Mouse (Mus musculus): ENCODE measurements around the gene Ralgps1. TPM values are rescaled to one million over a fixed set of nuclear protein-coding genes. Genes with fewer than 3 reads are reported as not detected.

The Ralgps1 gene
- total RNA-seq, 2 experiments from 2014 or later, result 56.8 to 59.2 TPM

- intact Hi-C loops (cut with DNase I), result loop anchor here (5.0 kb wide), 2 partner anchors 50 kb away; partner anchors contain the start of gene Angptl2
- no peak for DNase-seq (ENCODE audit: low spot score in 2 of 2)
These were observed 104.2 kb downstream of the Ralgps1 start for GRCm38 (mm10) chr2:33267075-33267474.

- intact Hi-C loops (cut with DNase I), result loop anchor here (5.0 kb wide), 2 partner anchors 48 to 52 kb away; partner anchors contain the start of gene Angptl2
These were observed 105.5 kb downstream of the Ralgps1 start for GRCm38 (mm10) chr2:33265793-33266192.

GRCm38 (mm10) chr2:33261475-33261874 is 109.8 kb downstream of the Ralgps1 start:
- DNase-seq (ENCODE audit: low spot score in 2 of 2), result no peak
- intact Hi-C loops (cut with DNase I), result no loop called here

More at GRCm38 (mm10) chr2:33265793-33266192, 105.5 kb downstream of the Ralgps1 start:
- DNase-seq (ENCODE audit: low spot score in 2 of 2), result peak in 1 of 2 experiments; percentile 76

- intact Hi-C loops (cut with DNase I), result no loop called here
- peak; percentile 67 to 90 for DNase-seq (ENCODE audit: low spot score in 2 of 2)
These were observed 110.5 kb downstream of the Ralgps1 start for GRCm38 (mm10) chr2:33260772-33261171.

GRCm38 (mm10) chr2:33256769-33257537 is 114.3 kb downstream of the Ralgps1 start:
- intact Hi-C loops (cut with DNase I), result no loop called here
- DNase-seq (ENCODE audit: low spot score in 2 of 2), result no peak

- DNase-seq (ENCODE audit: low spot score in 2 of 2), result no peak
- intact Hi-C loops (cut with DNase I), result no loop called here
These were observed 116.8 kb downstream of the Ralgps1 start for GRCm38 (mm10) chr2:33254318-33254985.

GRCm38 (mm10) chr2:33253572-33254190 is 117.6 kb downstream of the Ralgps1 start:
- intact Hi-C loops (cut with DNase I), result no loop called here

DNA sequence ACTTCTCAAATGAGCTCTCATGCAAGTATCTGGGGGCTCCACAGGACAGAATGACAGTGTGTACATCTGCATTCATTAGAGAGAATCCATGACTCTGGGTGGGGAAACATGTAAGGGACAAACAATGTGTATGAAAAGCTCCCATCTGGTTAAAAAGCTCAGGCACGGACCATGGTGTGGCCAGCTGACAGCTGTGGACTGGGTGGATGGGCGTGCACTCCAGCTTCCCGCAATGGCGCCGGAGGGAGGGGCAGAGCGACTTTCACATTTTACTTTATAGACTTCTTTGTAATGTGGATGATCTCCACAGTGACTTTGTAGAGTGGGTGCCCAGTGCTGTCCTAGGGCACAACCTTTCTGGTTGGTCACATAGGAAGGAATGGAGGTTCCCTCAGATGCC is 118.5 kb downstream of the Ralgps1 start:
- intact Hi-C loops (cut with DNase I), result no loop called here
- no peak for DNase-seq (ENCODE audit: low spot score in 2 of 2)

More at GRCm38 (mm10) chr2:33253572-33254190, 117.6 kb downstream of the Ralgps1 start:
- no peak for DNase-seq (ENCODE audit: low spot score in 2 of 2)

DNA sequence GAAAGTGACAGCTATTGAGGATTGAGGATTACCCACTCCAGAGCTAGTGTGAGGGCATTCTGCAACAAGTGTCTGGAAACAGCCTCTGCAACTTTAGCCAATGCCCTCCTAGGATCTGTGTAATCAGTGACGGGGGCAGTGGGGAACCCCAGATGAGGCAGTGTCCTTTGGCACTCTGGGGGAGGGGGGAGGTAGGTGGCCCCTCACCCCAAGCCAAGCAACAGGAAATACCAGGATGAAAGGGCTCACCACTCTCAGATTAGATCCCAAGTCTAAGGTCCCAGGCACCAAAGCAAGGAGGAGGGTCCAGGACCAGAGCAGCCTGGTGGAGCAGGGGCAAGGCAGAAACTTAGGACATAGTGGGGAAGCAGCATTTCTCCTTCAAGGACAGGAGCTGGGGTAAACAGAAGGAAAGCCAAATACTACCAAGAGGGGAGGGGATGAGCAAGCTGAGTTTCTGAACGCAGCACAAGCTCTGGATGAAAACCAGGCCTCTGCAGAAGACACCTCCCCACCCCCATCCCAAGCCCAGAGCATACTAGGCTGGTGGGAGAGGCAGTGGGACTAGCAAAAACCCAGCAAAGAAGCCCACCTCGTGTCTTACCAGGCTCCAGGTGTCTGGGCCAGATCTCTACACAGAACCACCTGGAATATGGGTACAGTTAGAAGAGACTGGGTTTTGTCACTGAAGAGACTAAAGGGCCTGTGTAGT is 121.2 kb downstream of the Ralgps1 start:
- intact Hi-C loops (cut with DNase I), result no loop called here
- no peak for DNase-seq (ENCODE audit: low spot score in 2 of 2)

DNA sequence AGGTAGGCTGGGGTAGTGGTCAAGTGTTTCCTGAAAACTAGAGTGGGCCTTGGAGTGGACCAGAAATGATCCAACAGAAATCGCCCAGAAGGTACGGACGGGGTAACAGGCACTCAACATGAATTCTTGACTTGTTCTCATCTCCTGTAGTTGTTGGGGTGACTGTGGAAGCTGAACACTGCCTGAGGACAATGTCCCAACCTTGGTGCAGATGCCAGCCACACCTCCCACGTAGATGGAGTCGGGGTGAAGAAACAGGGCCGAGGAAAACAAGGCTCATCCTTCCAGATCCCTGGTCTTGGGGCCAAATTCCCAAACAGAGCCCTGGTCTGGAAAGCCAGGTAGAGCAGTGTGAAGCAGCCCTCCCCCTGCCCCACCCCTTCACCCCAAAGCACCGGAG is 122.7 kb downstream of the Ralgps1 start:
- intact Hi-C loops (cut with DNase I), result no loop called here
- no peak for DNase-seq (ENCODE audit: low spot score in 2 of 2)

GRCm38 (mm10) chr2:33246841-33247240 is 124.4 kb downstream of the Ralgps1 start:
- intact Hi-C loops (cut with DNase I), result no loop called here

DNA sequence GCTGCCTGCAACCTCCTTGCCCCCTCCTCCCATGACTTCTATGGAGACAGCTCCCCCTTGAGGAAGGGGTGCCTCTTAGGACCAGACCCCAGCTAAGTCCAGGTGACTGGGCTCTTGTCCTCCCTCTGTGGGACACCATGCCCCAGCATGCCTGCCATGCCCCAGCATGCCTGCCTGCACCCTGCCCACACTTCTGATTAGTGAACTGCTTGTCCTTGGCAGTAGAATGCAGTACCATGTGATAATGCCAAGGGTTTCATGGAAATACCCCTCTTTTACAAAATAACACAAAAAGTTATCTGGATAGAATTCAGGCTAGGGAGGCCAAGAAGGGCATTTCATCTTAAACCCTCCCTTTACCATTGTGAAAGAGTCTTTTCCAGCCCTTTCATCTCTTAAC is 125.9 kb downstream of the Ralgps1 start:
- intact Hi-C loops (cut with DNase I), result no loop called here
- no peak for DNase-seq (ENCODE audit: low spot score in 2 of 2)

More at GRCm38 (mm10) chr2:33246841-33247240, 124.4 kb downstream of the Ralgps1 start:
- DNase-seq (ENCODE audit: low spot score in 2 of 2), result no peak

- intact Hi-C loops (cut with DNase I), result no loop called here
These were observed 126.4 kb downstream of the Ralgps1 start for GRCm38 (mm10) chr2:33244880-33245279.

GRCm38 (mm10) chr2:33237581-33237980 is 133.7 kb downstream of the Ralgps1 start:
- no peak for DNase-seq (ENCODE audit: low spot score in 2 of 2)
- intact Hi-C loops (cut with DNase I), result no loop called here

More at GRCm38 (mm10) chr2:33244880-33245279, 126.4 kb downstream of the Ralgps1 start:
- DNase-seq (ENCODE audit: low spot score in 2 of 2), result no peak

GRCm38 (mm10) chr2:33234848-33235247 is 136.4 kb downstream of the Ralgps1 start:
- DNase-seq (ENCODE audit: low spot score in 2 of 2), result no peak
- intact Hi-C loops (cut with DNase I), result no loop called here

DNA sequence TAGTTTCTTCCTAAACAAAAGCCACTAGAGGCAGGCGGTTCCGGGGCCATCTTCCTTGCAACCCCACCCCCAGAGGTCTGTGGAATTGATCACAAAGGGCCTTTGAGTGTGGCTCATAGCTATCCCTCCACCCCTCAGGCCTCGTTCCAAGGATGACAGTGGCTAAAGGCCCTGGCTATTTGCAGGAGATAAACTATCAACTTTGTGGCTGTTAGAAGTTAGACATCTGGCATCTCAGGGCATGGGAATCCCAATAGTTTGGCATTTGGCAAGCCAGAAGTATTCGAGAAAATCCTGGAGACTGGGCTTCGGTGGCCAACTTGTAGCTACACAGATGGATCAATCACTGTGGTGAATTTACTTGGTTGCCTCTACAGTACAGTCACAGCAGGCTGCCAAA is 137.4 kb downstream of the Ralgps1 start:
- no peak for DNase-seq (ENCODE audit: low spot score in 2 of 2)
- intact Hi-C loops (cut with DNase I), result no loop called here

DNA sequence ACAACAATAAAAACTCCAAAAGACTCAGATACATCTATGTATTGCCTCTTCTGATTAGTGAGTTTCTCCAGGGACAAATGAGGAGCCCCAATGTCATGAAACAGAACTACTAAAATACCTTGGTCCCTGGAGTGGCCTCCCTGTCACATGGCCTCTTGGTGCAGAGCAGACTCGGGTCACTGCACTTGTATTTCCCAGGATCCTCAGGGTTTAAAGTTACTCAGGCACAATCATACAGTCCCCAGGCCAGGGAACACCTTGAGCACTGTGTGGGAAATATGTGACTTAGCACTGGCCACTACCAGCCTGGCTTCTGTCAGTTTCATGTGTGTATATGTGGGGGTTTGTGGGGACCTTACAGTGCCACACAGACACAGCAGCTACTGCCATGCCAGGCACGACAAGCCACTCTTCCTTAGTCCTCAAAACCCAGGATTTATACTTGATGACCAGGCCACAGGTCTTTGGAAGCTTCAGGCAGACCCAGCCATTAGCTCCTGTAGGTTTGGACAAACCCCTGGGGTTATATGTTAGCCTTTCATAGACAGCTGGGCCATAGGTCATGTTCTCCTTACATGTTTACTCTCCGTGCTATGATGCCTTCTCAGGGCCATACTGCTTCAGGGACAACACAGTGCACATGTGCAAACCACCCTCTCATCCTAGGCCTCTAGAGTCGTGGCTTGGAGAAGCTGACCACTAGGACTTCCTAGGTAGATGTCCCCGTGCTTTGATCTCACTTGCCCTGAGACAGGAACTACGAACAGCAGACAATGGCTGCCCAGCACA is 138.3 kb downstream of the Ralgps1 start:
- intact Hi-C loops (cut with DNase I), result no loop called here
- DNase-seq (ENCODE audit: low spot score in 2 of 2), result no peak

- DNase-seq (ENCODE audit: low spot score in 2 of 2), result no peak
- intact Hi-C loops (cut with DNase I), result no loop called here
These were observed 139.5 kb downstream of the Ralgps1 start for GRCm38 (mm10) chr2:33231788-33232187.

DNA sequence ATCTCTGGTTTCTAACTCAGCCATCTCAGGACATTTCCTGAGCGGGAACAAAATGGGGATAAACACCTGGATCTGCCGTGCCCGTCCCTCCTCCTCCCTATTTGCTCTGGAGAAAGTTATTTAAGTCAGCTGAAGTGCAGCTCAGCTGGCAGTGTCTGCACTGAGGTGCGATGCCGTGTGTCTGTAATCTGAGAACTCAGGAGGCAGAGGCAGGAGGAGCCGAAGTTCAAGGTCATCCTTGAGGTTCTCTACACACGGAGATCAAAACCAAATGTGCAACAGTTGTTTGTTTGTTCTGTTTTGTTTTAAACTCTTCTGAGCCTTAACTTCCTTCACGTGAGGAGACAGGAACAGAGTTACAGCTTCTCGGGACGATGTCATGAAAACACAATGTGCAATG is 140.6 kb downstream of the Ralgps1 start:
- DNase-seq (ENCODE audit: low spot score in 2 of 2), result no peak
- intact Hi-C loops (cut with DNase I), result no loop called here

All from left cerebral cortex, postnatal 25 days (tissue).